Mouse (Mus musculus) lung, postnatal 4 days (tissue): ENCODE measurements around the gene Ube2j2.
A peak's percentile ranks its signal among the peaks of the same experiment; 100 is the strongest.

Experiments used
- DNase-seq, 2 experiments: peaks; one replicate each; pipeline ENCODE4 v3.0.0; 2021

Ube2j2 gene

DNA sequence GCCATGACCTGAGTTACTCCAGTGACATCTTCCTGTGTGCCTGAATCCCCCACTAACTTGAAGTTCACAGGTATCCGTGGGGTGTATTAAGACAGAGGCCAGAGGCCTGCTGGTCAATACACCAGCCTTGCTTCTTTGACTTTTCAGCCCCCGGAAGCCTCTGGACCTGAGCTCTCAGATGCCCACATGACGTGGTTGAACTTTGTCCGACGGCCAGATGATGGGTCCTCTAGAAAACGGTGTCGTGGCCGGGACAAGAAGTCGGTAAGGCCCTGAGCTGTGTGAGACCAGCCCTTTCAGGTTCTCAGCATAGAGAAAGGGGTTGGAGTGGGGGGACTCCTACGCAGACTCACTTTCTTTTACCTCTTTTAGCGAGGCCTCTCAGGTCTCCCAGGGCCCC, 20.8 kb downstream of the Ube2j2 start:
- DNase-seq: no peak

DNA sequence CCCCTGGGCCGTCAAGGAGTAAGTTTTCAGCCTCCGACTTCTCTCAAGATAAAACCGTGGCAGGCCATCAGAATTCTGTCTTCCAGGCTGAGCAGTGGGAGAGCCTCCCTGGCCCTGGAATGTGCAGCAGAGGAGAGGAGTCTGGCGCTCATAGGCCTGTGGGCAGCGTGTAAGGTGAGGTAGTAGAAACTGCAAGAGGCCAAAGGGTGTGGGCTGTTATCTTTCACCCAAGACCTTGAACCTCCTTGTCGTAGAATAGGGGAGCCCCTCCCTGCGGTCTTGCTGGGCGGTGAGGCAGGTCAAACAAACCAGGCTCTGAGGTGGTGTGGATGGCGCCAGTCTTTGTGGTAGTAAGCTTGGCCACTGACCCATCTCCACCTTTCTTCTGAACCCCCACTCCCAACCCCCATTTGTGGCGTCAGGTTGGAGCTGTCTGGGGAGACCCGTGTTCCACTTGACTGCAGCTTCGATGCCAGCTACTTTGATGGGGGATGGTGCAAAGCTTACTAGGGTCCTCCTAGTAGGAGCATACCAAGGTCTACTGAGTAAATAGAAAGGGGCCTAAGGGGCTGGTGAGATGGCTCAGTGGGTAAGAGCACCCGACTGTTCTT, 25.5 kb downstream of the Ube2j2 start:
- no peak for DNase-seq

DNA sequence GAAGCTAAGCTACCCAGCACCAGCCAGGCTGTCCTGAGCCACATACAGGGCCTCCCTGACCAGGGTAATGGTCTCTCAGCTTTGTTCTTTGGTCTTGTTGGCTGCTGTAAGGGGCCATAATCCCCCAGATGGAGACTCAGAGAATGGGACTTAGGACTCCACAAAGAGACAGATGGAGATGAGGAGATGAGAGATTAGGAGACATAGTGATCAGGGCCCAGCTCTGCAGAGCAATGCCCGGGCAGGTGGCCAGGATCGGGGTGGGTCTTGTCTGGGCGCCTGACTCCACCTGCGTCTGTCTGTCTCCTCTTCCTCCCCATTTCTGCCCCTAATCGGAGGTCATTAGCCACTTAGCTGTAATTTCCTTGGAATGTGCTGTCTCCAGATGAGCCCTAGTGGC, 26.7 kb downstream of the Ube2j2 start:
- DNase-seq: no peak

- no peak for DNase-seq
Observed at GRCm38 (mm10) chr4:155972651-155973050, 29.0 kb downstream of the Ube2j2 start.

GRCm38 (mm10) chr4:155973239-155973638, 29.6 kb downstream of the Ube2j2 start:
- no peak for DNase-seq

DNA sequence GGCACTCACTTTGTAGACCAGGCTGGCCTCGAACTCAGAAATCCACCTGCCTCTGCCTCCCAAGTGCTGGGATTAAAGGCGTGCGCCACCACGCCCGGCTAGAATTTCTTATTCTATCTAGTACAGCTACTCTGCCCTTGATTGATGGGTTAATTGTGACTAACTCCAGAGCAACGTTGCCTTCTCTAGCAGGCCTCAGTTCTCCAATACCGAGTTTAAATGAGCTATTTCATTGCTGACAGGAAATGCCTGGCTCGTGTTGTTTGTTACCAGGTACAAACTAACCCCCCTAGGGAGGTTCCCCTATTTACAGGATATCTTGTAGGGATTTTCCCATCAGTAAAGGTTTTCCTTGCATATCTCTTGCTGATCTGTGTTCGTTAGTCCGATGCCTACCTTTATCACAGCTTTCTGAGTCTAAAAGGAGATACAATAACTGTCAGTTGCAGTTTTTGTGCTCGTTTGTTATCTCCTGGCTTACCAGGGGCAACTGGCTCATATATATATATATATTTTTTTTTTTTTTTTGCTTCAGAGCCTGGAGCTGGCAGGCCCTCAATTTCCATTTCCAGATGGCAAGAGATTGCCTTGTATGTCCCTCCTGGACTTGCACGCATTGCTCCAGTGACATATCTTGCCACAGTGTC, 37.9 kb downstream of the Ube2j2 start:
- DNase-seq: no peak

GRCm38 (mm10) chr4:155983788-155984187, 40.2 kb downstream of the Ube2j2 start:
- no peak for DNase-seq

DNA sequence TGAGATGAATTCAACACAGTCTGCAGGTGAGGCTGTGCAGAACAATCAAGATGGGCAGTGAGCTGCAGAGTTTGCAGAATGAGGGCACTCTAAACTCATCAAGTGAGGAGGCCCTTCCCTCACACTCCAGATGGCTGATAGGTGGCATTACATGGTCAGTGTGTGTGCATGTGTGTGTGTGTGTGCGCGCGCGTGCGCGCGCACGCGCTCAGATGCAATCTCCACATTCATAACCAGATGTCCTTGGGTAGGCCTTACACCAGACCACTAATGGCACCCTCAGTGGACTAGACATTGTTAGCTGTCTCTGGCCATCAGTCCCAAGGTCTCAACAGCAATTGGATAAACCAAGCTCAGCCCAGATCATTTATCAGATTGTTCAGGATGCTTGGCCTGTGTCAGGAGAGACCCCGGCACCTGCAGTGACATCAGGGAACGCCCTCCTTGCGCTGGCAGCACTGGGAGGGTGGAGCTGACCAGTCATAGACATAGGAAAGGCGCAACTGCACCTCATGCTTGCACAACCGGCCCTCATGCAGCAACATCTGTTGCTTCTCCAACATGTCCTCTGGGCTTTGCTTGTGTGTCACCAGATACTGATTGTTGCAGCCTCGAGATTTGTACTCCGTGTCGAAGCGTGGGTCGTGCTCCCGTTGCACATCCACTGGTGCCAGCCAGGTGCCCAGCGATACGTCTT, 47.7 kb downstream of the Ube2j2 start:
- DNase-seq: peak; percentile 40 to 46

GRCm38 (mm10) chr4:155991908-155992230, 48.2 kb downstream of the Ube2j2 start:
- no peak for DNase-seq

DNA sequence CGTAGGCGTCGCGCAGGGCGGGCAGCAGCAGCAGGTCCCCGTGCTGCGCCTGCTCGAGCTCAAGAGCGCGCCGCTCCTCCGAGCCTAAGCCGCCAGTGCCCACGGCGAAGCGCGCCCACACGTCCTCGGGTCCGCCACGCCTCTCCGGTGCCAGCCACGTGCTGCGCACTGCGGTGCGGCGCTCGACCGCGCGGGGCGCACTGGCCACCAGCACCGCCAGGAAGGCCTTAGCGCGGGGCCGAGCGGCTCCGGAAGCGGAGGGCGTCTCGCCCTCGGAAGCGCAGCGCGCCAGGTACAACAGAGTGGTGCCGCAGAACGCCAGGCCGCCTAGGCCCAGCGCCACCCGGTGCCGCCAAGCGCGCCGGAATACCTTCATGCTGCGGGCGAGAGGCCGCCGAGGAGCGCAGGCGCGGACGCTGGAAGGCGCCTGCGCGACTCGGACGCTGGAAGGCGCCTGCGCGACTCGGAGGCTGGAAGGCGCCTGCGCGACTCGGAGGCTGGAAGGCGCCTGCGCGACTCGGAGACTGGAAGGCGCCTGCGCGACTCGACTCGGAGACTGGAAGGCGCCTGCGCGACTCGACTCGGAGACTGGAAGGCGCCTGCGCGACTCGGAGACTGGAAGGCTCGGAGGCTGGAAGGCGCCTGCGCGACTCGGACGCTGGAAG, 48.7 kb downstream of the Ube2j2 start, which contains the start of the genes B3galt6 and Sdf4:
B3galt6 (minus strand) TSS at position 409 of the 665 bp plus-strand sequence.
Sdf4 (plus strand) TSS at position 632 of the 665 bp plus-strand sequence.
- DNase-seq: peak; percentile 90 to 92

- peak; percentile 96 to 97 for DNase-seq
Observed at GRCm38 (mm10) chr4:155992906-155993547, 49.4 kb downstream of the Ube2j2 start.

DNA sequence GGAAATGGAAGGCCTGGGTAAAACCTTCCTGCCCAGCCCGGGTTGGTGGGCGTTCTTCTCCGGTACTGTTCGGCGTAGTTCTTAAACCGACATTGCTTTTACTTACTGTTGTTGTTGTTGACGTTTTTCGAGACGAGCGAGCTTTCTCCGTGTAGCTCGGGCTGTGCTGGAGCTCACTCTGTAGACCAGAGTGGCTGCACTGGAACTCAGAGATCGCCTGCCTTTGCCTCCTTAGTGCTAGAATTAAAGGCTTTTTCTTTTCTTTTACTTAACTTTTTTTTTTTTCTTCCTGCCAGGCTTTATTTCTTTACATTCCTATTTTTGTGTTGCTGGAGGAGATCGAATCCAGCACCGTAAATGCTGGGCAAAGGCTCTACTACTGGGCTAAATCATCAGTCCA, 50.0 kb downstream of the Ube2j2 start:
- no peak for DNase-seq

GRCm38 (mm10) chr4:156004109-156004508, 60.5 kb downstream of the Ube2j2 start:
- DNase-seq: no peak

- DNase-seq: no peak
Observed at GRCm38 (mm10) chr4:156008369-156008768, 64.7 kb downstream of the Ube2j2 start.
